Mouse (Mus musculus) T-helper 2 cell (primary cell): ENCODE results near the gene Thap11.

ENCODE experiments used
- in situ Hi-C: fragments of 300-600 bp; cut with MboI, MseI; formaldehyde crosslinking; loops from one replicate; pipeline ENCODE4 v1.15.1; 2025; ENCODE audit warnings: high pct_unique_total_duplicates

Thap11 gene

GRCm38 (mm10) chr8:105854715-105855216 lies at the start of gene Thap11:
TSS of gene Thap11 (plus strand) at chr8:105855132.
- in situ Hi-C loops: no loop called here

- in situ Hi-C loops: loop anchor here (25.0 kb wide), 1 partner anchor 1218 kb away; the partner anchor contains the start of gene Pdp2
Measured at GRCm38 (mm10) chr8:105805346-105805745, 49.6 kb upstream of the Thap11 start.

GRCm38 (mm10) chr8:105805964-105806363 lies 49.0 kb upstream of the Thap11 start:
- in situ Hi-C loops: loop anchor here (25.0 kb wide), 1 partner anchor 1219 kb away; the partner anchor contains the start of gene Pdp2

- in situ Hi-C loops: loop anchor here (25.0 kb wide), 1 partner anchor 1220 kb away; the partner anchor contains the start of gene Pdp2
Measured at GRCm38 (mm10) chr8:105807766-105808165, 47.2 kb upstream of the Thap11 start.

GRCm38 (mm10) chr8:105808480-105808879 lies 46.5 kb upstream of the Thap11 start:
- in situ Hi-C loops: loop anchor here (25.0 kb wide), 1 partner anchor 1221 kb away; the partner anchor contains the start of gene Pdp2

- in situ Hi-C loops: loop anchor here (25.0 kb wide), 1 partner anchor 1223 kb away; the partner anchor contains the start of gene Pdp2
Measured at GRCm38 (mm10) chr8:105810245-105810786, 44.6 kb upstream of the Thap11 start.

- in situ Hi-C loops: loop anchor here (25.0 kb wide), 1 partner anchor 1224 kb away; the partner anchor contains the start of gene Pdp2
Measured at GRCm38 (mm10) chr8:105811061-105811460, 43.9 kb upstream of the Thap11 start.

- in situ Hi-C loops: loop anchor here (25.0 kb wide), 1 partner anchor 1224 kb away; the partner anchor contains the start of gene Pdp2
Measured at GRCm38 (mm10) chr8:105811543-105811942, 43.4 kb upstream of the Thap11 start.

GRCm38 (mm10) chr8:105812511-105812910 lies 42.4 kb upstream of the Thap11 start:
- in situ Hi-C loops: loop anchor here (25.0 kb wide), 1 partner anchor 1225 kb away; the partner anchor contains the start of gene Pdp2

- in situ Hi-C loops: loop anchor here (25.0 kb wide), 1 partner anchor 1226 kb away; the partner anchor contains the start of gene Pdp2
Measured at GRCm38 (mm10) chr8:105813241-105813640, 41.7 kb upstream of the Thap11 start.

GRCm38 (mm10) chr8:105819659-105820058 lies 35.3 kb upstream of the Thap11 start:
- in situ Hi-C loops: loop anchor here (25.0 kb wide), 1 partner anchor 1232 kb away; the partner anchor contains the start of gene Pdp2

GRCm38 (mm10) chr8:105820925-105821324 lies 34.0 kb upstream of the Thap11 start:
- in situ Hi-C loops: loop anchor here (25.0 kb wide), 1 partner anchor 1234 kb away; the partner anchor contains the start of gene Pdp2

- in situ Hi-C loops: loop anchor here (5.0 kb wide), 1 partner anchor 37 kb away; the partner anchor contains the start of gene Nutf2
Measured at GRCm38 (mm10) chr8:105825506-105825905, 29.4 kb upstream of the Thap11 start.

GRCm38 (mm10) chr8:105826379-105826778 lies 28.6 kb upstream of the Thap11 start:
- in situ Hi-C loops: loop anchor here (5.0 kb wide), 1 partner anchor 36 kb away; the partner anchor contains the start of gene Nutf2

- in situ Hi-C loops: loop anchor here (5.0 kb wide), 1 partner anchor 35 kb away; the partner anchor contains the start of gene Nutf2
Measured at GRCm38 (mm10) chr8:105826861-105827848, 27.8 kb upstream of the Thap11 start, which contains the start of the genes Ranbp10 and Tsnaxip1. TSS of gene Ranbp10 (minus strand) at chr8:105827350. TSS of gene Tsnaxip1 (plus strand) at chr8:105827731.

GRCm38 (mm10) chr8:105833740-105834139 lies 21.2 kb upstream of the Thap11 start:
- in situ Hi-C loops: loop anchor here (5.0 kb wide), 1 partner anchor 94 kb away; no protein-coding TSS in a partner anchor

GRCm38 (mm10) chr8:105835318-105835717 lies 19.6 kb upstream of the Thap11 start:
- in situ Hi-C loops: no loop called here

GRCm38 (mm10) chr8:105836991-105837390 lies 17.9 kb upstream of the Thap11 start:
- in situ Hi-C loops: no loop called here

- in situ Hi-C loops: no loop called here
Measured at GRCm38 (mm10) chr8:105839209-105839608, 15.7 kb upstream of the Thap11 start.

- in situ Hi-C loops: no loop called here
Measured at GRCm38 (mm10) chr8:105846678-105847077, 8.3 kb upstream of the Thap11 start.

- in situ Hi-C loops: no loop called here
Measured at GRCm38 (mm10) chr8:105850014-105850413, 4.9 kb upstream of the Thap11 start.
